Mouse (Mus musculus): ENCODE data around the gene Scgb2b7. TPM values are rescaled to one million over a fixed set of nuclear protein-coding genes. Genes with fewer than 3 reads are reported as not detected.
"Not testable (repeated sequence)": the region's sequence is repeated elsewhere in the genome, so short reads cannot be mapped to it uniquely, and the experiment has no call there.

The Scgb2b7 gene
- total RNA-seq (2021): not detected
- polyA plus RNA-seq (2012; rRNA removed): not detected in 2 replicates
- long read RNA-seq: 0 reads

DNA sequence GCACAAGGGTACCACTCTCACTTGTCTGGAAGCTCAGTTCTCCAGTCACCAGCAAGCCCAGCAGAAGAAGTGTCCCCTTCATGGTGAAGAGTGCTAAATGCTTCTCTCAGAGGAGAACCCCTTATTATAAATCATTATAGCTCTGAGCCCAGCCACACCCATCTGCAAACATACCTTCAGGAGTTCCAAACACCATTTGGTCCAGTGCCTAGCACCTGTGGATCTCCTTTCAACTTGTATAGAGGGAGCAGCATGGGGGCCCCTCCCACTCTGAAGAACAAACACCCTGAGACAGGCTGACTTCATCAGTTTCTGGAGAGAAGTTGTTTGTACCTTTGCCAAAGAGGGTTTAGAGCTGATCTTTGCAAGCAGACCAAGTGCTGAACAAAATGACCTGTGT, at the start of gene Scgb2b7:
TSS of gene Scgb2b7 (minus strand) at position 101 of the 400 bp plus-strand sequence.
- H3K4me3 ChIP-seq; intact Hi-C loops (cut with DNase I); H3K27ac ChIP-seq; H3K36me3 ChIP-seq (ENCODE audit: control insufficient read depth, insufficient read depth, low read length); DNase-seq; H3K9ac ChIP-seq (ENCODE audit: low read depth, low read length); H3K79me2 ChIP-seq (replicated peaks; ENCODE audit: control insufficient read depth, insufficient read depth, low read length); H3K27me3 ChIP-seq (ENCODE audit: control insufficient read depth, insufficient read depth, low read length); H3K4me1 ChIP-seq (ENCODE audit: control insufficient read depth, insufficient read depth, low read length): not testable (repeated sequence)

DNA sequence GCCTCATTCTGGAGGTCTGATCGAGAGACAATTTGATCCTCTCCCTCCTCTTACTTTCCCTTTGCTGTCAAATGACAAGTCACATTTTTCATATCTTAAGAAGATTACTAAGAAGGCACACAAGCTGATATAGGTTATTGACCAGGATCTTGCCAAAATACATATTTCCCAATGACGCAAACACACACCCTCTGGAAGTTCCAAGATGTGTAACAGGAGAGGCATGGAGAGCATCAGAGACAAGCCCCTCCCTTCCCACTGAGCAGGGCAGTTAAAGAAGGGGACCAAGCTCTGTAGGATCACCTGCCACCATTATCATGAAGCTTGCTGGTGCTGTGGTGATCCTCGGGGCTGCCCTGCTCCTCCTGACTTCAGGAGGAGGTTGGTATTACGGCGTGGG, 6.8 kb upstream of the Scgb2b7 start, which contains the start of gene Scgb1b7:
TSS of gene Scgb1b7 (plus strand) at position 301 of the 400 bp plus-strand sequence.
- WGBS: 81% methylated on average over 4 of the region's 5 CpGs
- H3K27me3 ChIP-seq (ENCODE audit: control insufficient read depth, insufficient read depth, low read length); H3K79me2 ChIP-seq (replicated peaks; ENCODE audit: control insufficient read depth, insufficient read depth, low read length); H3K9ac ChIP-seq (ENCODE audit: low read depth, low read length); H3K27ac ChIP-seq; intact Hi-C loops (cut with DNase I); H3K36me3 ChIP-seq (ENCODE audit: control insufficient read depth, insufficient read depth, low read length); H3K4me1 ChIP-seq (ENCODE audit: control insufficient read depth, insufficient read depth, low read length); DNase-seq; H3K4me3 ChIP-seq: not testable (repeated sequence)

Other genes starting within 250 kb of the Scgb2b7 start
- not detected for gene Scgb1b7, start 6.9 kb upstream of the Scgb2b7 start, total RNA-seq (2021)
- not detected in 2 replicates for gene Scgb1b7, start 6.9 kb upstream of the Scgb2b7 start, polyA plus RNA-seq (2012; rRNA removed)